Comparison of ENCODE assay signal across 8 mouse cellular contexts in the genomic region with DNA sequence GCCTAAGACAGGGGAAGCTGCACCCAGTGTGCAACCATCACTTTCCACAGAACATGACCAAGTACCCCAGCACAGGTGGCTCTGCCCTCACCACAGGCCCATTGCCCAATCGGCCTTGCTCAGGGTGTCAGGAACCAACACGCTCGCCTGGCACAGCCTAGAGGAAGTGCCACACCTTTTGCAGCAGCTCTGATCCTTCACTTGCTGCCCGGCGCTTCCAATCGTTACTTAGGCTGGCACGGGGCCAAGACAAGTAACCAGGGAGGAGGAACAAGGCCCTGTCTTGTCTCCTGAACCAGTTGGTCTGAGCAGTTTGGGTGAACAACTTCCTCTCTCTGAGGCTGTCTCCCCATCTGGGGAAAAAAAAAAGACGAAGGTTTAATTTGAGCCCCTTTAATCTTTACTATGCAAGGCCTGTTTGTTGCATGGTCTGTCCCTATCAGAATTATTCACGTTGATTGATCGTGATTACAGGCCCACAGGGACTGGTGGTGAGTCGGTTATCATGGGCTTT. TPM values are rescaled to one million over a fixed set of nuclear protein-coding genes. Genes with fewer than 3 reads are reported as not detected.
A peak's percentile ranks its signal among the peaks of the same experiment; 100 is the strongest.
DNase-seq lines count a peak whose midpoint lies in the region; ATAC-seq and TF ChIP-seq lines count a peak whose summit lies in the region.

No protein-coding gene starts in this region.

- H3K9me3 ChIP-seq in neural tube, embryonic 12.5 days: no peaks in the 10 kb centered on the region
- peaks cover 2% of the 10 kb centered on the region for H3K9me3 ChIP-seq in hindbrain, embryonic 16.5 days (ENCODE audit: control insufficient read depth, low read length)
- no peaks in the 10 kb centered on the region for H3K9me3 ChIP-seq in lung, postnatal 0 days (ENCODE audit: low read length)

- H3K9ac ChIP-seq in neural tube, embryonic 12.5 days: no peak overlapping the region
- H3K9ac ChIP-seq in hindbrain, embryonic 16.5 days (ENCODE audit: low read depth, low read length): no peak overlapping the region
- H3K9ac ChIP-seq in lung, postnatal 0 days (replicated peaks; ENCODE audit: low read depth): no peak overlapping the region; the same call in 1 of the 2 replicates

- H3K27ac ChIP-seq in neural tube, embryonic 12.5 days: no peak overlapping the region
- no peak overlapping the region for H3K27ac ChIP-seq in hindbrain, embryonic 16.5 days (ENCODE audit: low read depth, low read length)
- H3K27ac ChIP-seq in lung, postnatal 0 days (ENCODE audit: low read length): no peak overlapping the region

- 0 out of 2 replicates have a peak, but pooled peaks have one; percentile 29 for ATAC-seq in neural tube, embryonic 12.5 days (ENCODE audit: low FRiP score, low read depth)
- peak; percentile 51 for ATAC-seq in hindbrain, embryonic 16.5 days
- ATAC-seq in lung, postnatal 0 days: peak; percentile 67

- no peak overlapping the region for H3K4me2 ChIP-seq in neural tube, embryonic 12.5 days (replicated peaks)
- no peak overlapping the region for H3K4me2 ChIP-seq in hindbrain, embryonic 16.5 days (ENCODE audit: low read length)
- no peak overlapping the region for H3K4me2 ChIP-seq in lung, postnatal 0 days (replicated peaks; ENCODE audit: low read depth, low read length)

- H3K4me3 ChIP-seq in neural tube, embryonic 12.5 days: no peak overlapping the region
- no peak overlapping the region for H3K4me3 ChIP-seq in hindbrain, embryonic 16.5 days (ENCODE audit: low read length)
- H3K4me3 ChIP-seq in lung, postnatal 0 days (ENCODE audit: low read depth, low read length): no peak overlapping the region

- 70% methylated on average over 11 of the region's 11 CpGs for WGBS in neural tube, embryonic 12.5 days
- WGBS in hindbrain, embryonic 16.5 days: 55% methylated on average over 11 of the region's 11 CpGs
- 31% methylated on average over 11 of the region's 11 CpGs for WGBS in lung, postnatal 0 days

- H3K4me1 ChIP-seq in neural tube, embryonic 12.5 days: no peaks in the 10 kb centered on the region; the same call in 1 of the 2 replicates
- no peaks in the 10 kb centered on the region for H3K4me1 ChIP-seq in hindbrain, embryonic 16.5 days (ENCODE audit: control insufficient read depth, insufficient read depth, low read depth, low read length)
- no peaks in the 10 kb centered on the region for H3K4me1 ChIP-seq in lung, postnatal 0 days (ENCODE audit: insufficient read depth, low read depth, low read length)

- no peaks in the 10 kb centered on the region for H3K36me3 ChIP-seq in neural tube, embryonic 12.5 days
- no peaks in the 10 kb centered on the region for H3K36me3 ChIP-seq in hindbrain, embryonic 16.5 days (ENCODE audit: control insufficient read depth, insufficient read depth, low read length)
- no peaks in the 10 kb centered on the region for H3K36me3 ChIP-seq in lung, postnatal 0 days (ENCODE audit: insufficient read depth, low read length)

- no peaks in the 10 kb centered on the region for H3K27me3 ChIP-seq in neural tube, embryonic 12.5 days (replicated peaks)
- H3K27me3 ChIP-seq in hindbrain, embryonic 16.5 days (replicated peaks; ENCODE audit: control insufficient read depth, insufficient read depth, low read length): no peaks in the 10 kb centered on the region
- H3K27me3 ChIP-seq in lung, postnatal 0 days (replicated peaks; ENCODE audit: insufficient read depth, low read length): no peaks in the 10 kb centered on the region

- no peak for TF ChIP-seq EP300 in lung, postnatal 0 days (IDR thresholded peaks at IDR 0.05)

- TF ChIP-seq CTCF in lung, postnatal 0 days (IDR thresholded peaks at IDR 0.05): no peak

- DNase-seq in adrenal gland, adult 2 months: peak; percentile 31
- no peak for DNase-seq in adrenal gland, postnatal 4 days (ENCODE audit: low spot score in 2 of 2)
- no peak for DNase-seq in neural tube, embryonic 10.5 days (ENCODE audit: extremely low spot score, low spot score)
- peak; percentile 77 for DNase-seq in lung, postnatal 0 days (ENCODE audit: low spot score)
- DNase-seq in spleen, postnatal 36 days (ENCODE audit: low spot score in 2 of 2): peak; percentile 55 to 69
- no peak for DNase-seq in Muller cell, postnatal 12 days (ENCODE audit: inconsistent ontology term)

RNA-seq across cellular contexts. Expression of a gene that starts 17.4 kb away (rescaled TPM):
- 10 to 100 TPM; 24.5 to 44.7 TPM for total RNA-seq in adrenal gland, adult 2 months (2021)
- 20.8 and 29.3 TPM in 2 replicates for polyA plus RNA-seq in adrenal gland, adult 2 months (2012; rRNA removed)
- 100 to 1,000 TPM in 1 of 2 experiments, 10 to 100 TPM in 1; 96.9 to 103 TPM for total RNA-seq in adrenal gland, postnatal 4 days (2021)
- 99.1 and 101 TPM in 2 replicates for polyA plus RNA-seq in neural tube, embryonic 12.5 days (2016; fragmentation: Nextera tagmentation; extraction: Ambion mirVana)
- polyA plus RNA-seq in hindbrain, embryonic 16.5 days (2015; fragmentation: Nextera tagmentation; extraction: Ambion mirVana): 24.2 and 51.3 TPM in 2 replicates
- 49.2 and 58.8 TPM in 2 replicates for polyA plus RNA-seq in lung, postnatal 0 days (2015; fragmentation: Nextera tagmentation; extraction: Ambion mirVana)

RNA-seq across cellular contexts. Expression of a gene that starts 60.0 kb away (rescaled TPM):
- 10 to 100 TPM; 35.0 to 41.7 TPM for total RNA-seq in adrenal gland, adult 2 months (2021)
- 35.9 and 48.1 TPM in 2 replicates for polyA plus RNA-seq in adrenal gland, adult 2 months (2012; rRNA removed)
- total RNA-seq in adrenal gland, postnatal 4 days (2021): 10 to 100 TPM; 50.1 to 51.2 TPM
- polyA plus RNA-seq in neural tube, embryonic 12.5 days (2016; fragmentation: Nextera tagmentation; extraction: Ambion mirVana): 21.6 and 23.2 TPM in 2 replicates
- 21.8 and 24.6 TPM in 2 replicates for polyA plus RNA-seq in hindbrain, embryonic 16.5 days (2015; fragmentation: Nextera tagmentation; extraction: Ambion mirVana)
- polyA plus RNA-seq in lung, postnatal 0 days (2015; fragmentation: Nextera tagmentation; extraction: Ambion mirVana): 73.8 and 73.9 TPM in 2 replicates

Comparison
In these comparisons a context has a peak if more than half of its experiments do, and no peak if none do; other contexts are left out.
1. DNase-seq: peak in adrenal gland, adult 2 months (single experiment), lung, postnatal 0 days (single experiment) and spleen, postnatal 36 days (2 of 2); none in adrenal gland, postnatal 4 days (0 of 2), neural tube, embryonic 10.5 days (single experiment) and Muller cell, postnatal 12 days (single experiment).
2. Peak in every context shown above with its lines, with median percentiles within 50 percentile points of each other: ATAC-seq.